Mouse (Mus musculus) CH12.LX (cell line): ENCODE measurements around the gene Kif18a. TPM values are rescaled to one million over a fixed set of nuclear protein-coding genes. Genes with fewer than 3 reads are reported as not detected.

ENCODE experiments used
- DNase-seq: peaks from one replicate; pipeline ENCODE4 v3.0.0-alpha.2; 2013; ENCODE audit errors: extremely low read depth
- H3K27ac ChIP-seq: 2 replicates; pipeline ENCODE4 v1.5.1; 2012; ENCODE audit warnings: low read depth, mild to moderate bottlenecking, control low read depth, moderate library complexity; ENCODE audit not compliant: insufficient read depth
- H3K27me3 ChIP-seq: replicated peaks from 2 replicates; pipeline ENCODE3; 2012; ENCODE audit warnings: inconsistent platforms
- H3K36me3 ChIP-seq, 2 experiments: replicated peaks in 1 of 2; 2 replicates each; pipeline versions ENCODE3 to v1.6.1; 2012; ENCODE audit warnings: inconsistent platforms in 1 of 2, low read length in 1 of 2, mild to moderate bottlenecking in 1 of 2, mixed read lengths in 1 of 2, moderate library complexity in 1 of 2; ENCODE audit not compliant: control insufficient read depth in 1 of 2, insufficient read depth in 1 of 2
- H3K4me1 ChIP-seq, 2 experiments: 2 replicates each; pipeline ENCODE4 v1.6.1; 2012; ENCODE audit warnings: inconsistent platforms in 1 of 2, moderate library complexity in 1 of 2; ENCODE audit not compliant: insufficient read depth in 2 of 2, control insufficient read depth in 1 of 2
- H3K4me2 ChIP-seq: 2 replicates; pipeline ENCODE4 v1.6.1; 2012; ENCODE audit warnings: low read depth, mild to moderate bottlenecking, control low read depth; ENCODE audit not compliant: poor library complexity, insufficient read depth, severe bottlenecking
- H3K4me3 ChIP-seq, 3 experiments: fragments of 150-350 bp in 1 of 3; sonication (generic) in 1 of 3; replicated peaks in 1 of 3; 2 replicates each; pipeline versions ENCODE3 to v1.5.1; 2011 to 2012; ENCODE audit warnings: low read depth in 2 of 3, low read length in 2 of 3, mild to moderate bottlenecking in 2 of 3, moderate library complexity in 2 of 3, control low read depth in 1 of 3, improper control_type of control experiment in 1 of 3, inconsistent platforms in 1 of 3, mixed read lengths in 1 of 3; ENCODE audit not compliant: poor library complexity in 1 of 3
- H3K79me2 ChIP-seq: replicated peaks from 2 replicates; pipeline ENCODE4 v1.6.1; 2012; ENCODE audit warnings: mild to moderate bottlenecking, moderate library complexity; ENCODE audit not compliant: control insufficient read depth, poor library complexity, insufficient read depth, severe bottlenecking; ENCODE audit errors: extremely low read depth
- H3K9ac ChIP-seq: 2 replicates; pipeline ENCODE4 v1.6.1; 2012; ENCODE audit warnings: low read depth, mild to moderate bottlenecking, control low read depth, moderate library complexity; ENCODE audit not compliant: insufficient read depth
- H3K9me3 ChIP-seq: replicated peaks from 2 replicates; pipeline ENCODE3; 2012; ENCODE audit warnings: low read length, inconsistent platforms, mixed read lengths
- BHLHE40 ChIP-seq: IDR thresholded peaks from 2 replicates; pipeline ENCODE4 v1.6.1; 2011; ENCODE audit warnings: mild to moderate bottlenecking, low read depth, low read length, improper control_type of control experiment
- CHD2 ChIP-seq: IDR thresholded peaks from 2 replicates; pipeline ENCODE4 v1.6.1; 2011; ENCODE audit warnings: low read length, improper control_type of control experiment
- CTCF ChIP-seq, 2 experiments: IDR thresholded peaks in 1 of 2; conservative IDR thresholded peaks in 1 of 2; 2 replicates each; pipeline ENCODE4 v1.5.1; 2011 to 2012; ENCODE audit warnings: low read depth in 2 of 2, low read length in 2 of 2, improper control_type of control experiment in 1 of 2, inconsistent platforms in 1 of 2, mild to moderate bottlenecking in 1 of 2, moderate library complexity in 1 of 2
- E2F4 ChIP-seq: IDR thresholded peaks from 2 replicates; pipeline ENCODE4 v1.6.1; 2011; ENCODE audit warnings: low read depth, low read length, improper control_type of control experiment; ENCODE audit not compliant: insufficient replicate concordance
- ELF1 ChIP-seq: IDR thresholded peaks from 2 replicates; pipeline ENCODE4 v1.6.1; 2014; ENCODE audit warnings: low read depth, mild to moderate bottlenecking, inconsistent platforms, low read length, improper control_type of control experiment
- ETS1 ChIP-seq: conservative IDR thresholded peaks from 2 replicates; pipeline ENCODE4 v1.6.1; 2012; ENCODE audit warnings: low read depth, mild to moderate bottlenecking, inconsistent platforms, low read length, improper control_type of control experiment, moderate library complexity
- GABPA ChIP-seq: IDR thresholded peaks from 2 replicates; pipeline ENCODE4 v1.6.1; 2012; ENCODE audit warnings: low read depth, low read length, improper control_type of control experiment, inconsistent platforms; ENCODE audit not compliant: insufficient replicate concordance
- HCFC1 ChIP-seq: IDR thresholded peaks from 2 replicates; pipeline ENCODE4 v1.6.1; 2012; ENCODE audit warnings: low read depth, mild to moderate bottlenecking, inconsistent platforms, low read length, improper control_type of control experiment
- IRF4 ChIP-seq: IDR thresholded peaks from 2 replicates; pipeline ENCODE4 v1.6.1; 2014; ENCODE audit warnings: low read depth, mild to moderate bottlenecking, inconsistent platforms, low read length, improper control_type of control experiment
- JUN ChIP-seq: IDR thresholded peaks from 2 replicates; pipeline ENCODE4 v1.6.1; 2011; ENCODE audit warnings: low read depth, mild to moderate bottlenecking, low read length, improper control_type of control experiment, moderate library complexity; ENCODE audit not compliant: insufficient read depth
- JUND ChIP-seq: conservative IDR thresholded peaks from 2 replicates; pipeline ENCODE4 v1.6.1; 2011; ENCODE audit warnings: low read depth, low read length, improper control_type of control experiment
- KAT2A ChIP-seq: IDR thresholded peaks from 2 replicates; pipeline ENCODE4 v1.6.1; 2012; ENCODE audit warnings: low read length, improper control_type of control experiment, inconsistent platforms; ENCODE audit not compliant: insufficient replicate concordance
- MAFK ChIP-seq: IDR thresholded peaks from 2 replicates; pipeline ENCODE4 v1.6.1; 2011; ENCODE audit warnings: low read length, improper control_type of control experiment; ENCODE audit not compliant: insufficient replicate concordance
- MAX ChIP-seq: IDR thresholded peaks from 2 replicates; pipeline ENCODE4 v1.6.1; 2011; ENCODE audit warnings: low read length, improper control_type of control experiment
- MAZ ChIP-seq: IDR thresholded peaks from 2 replicates; pipeline ENCODE4 v1.6.1; 2012; ENCODE audit warnings: low read depth, mild to moderate bottlenecking, inconsistent platforms, low read length, improper control_type of control experiment, moderate library complexity
- MEF2A ChIP-seq: IDR thresholded peaks from 2 replicates; pipeline ENCODE4 v1.6.1; 2014; ENCODE audit warnings: low read depth, mild to moderate bottlenecking, inconsistent platforms, low read length, improper control_type of control experiment, borderline replicate concordance
- NELFE ChIP-seq: IDR thresholded peaks from 2 replicates; pipeline ENCODE4 v1.6.1; 2011; ENCODE audit warnings: low read depth, low read length, improper control_type of control experiment
- PAX5 ChIP-seq: IDR thresholded peaks from 2 replicates; pipeline ENCODE4 v1.6.1; 2012; ENCODE audit warnings: low read length, inconsistent platforms, mixed read lengths
- POLR2A ChIP-seq: IDR thresholded peaks from 2 replicates; pipeline ENCODE4 v1.6.1; 2011; ENCODE audit warnings: low read depth, mild to moderate bottlenecking, improper control_type of control experiment, low read length
- SIN3A ChIP-seq: IDR thresholded peaks from 2 replicates; pipeline ENCODE4 v1.6.1; 2012; ENCODE audit warnings: low read length, improper control_type of control experiment, inconsistent platforms
- SMC3 ChIP-seq: IDR thresholded peaks from 2 replicates; pipeline ENCODE4 v1.6.1; 2011; ENCODE audit warnings: low read depth, low read length, improper control_type of control experiment
- TBP ChIP-seq: conservative IDR thresholded peaks from 2 replicates; pipeline ENCODE4 v1.6.1; 2011; ENCODE audit warnings: low read depth, low read length, improper control_type of control experiment
- TCF12 ChIP-seq: IDR thresholded peaks from 2 replicates; pipeline ENCODE4 v1.6.1; 2014; ENCODE audit warnings: low read depth, mild to moderate bottlenecking, inconsistent platforms, low read length, improper control_type of control experiment
- UBTF ChIP-seq: IDR thresholded peaks from 2 replicates; pipeline ENCODE4 v1.6.1; 2012; ENCODE audit warnings: low read depth, mild to moderate bottlenecking, inconsistent platforms, low read length, improper control_type of control experiment, moderate library complexity
- USF2 ChIP-seq: conservative IDR thresholded peaks from 2 replicates; pipeline ENCODE4 v1.6.1; 2011; ENCODE audit warnings: low read depth, low read length, improper control_type of control experiment
- ZKSCAN1 ChIP-seq: IDR thresholded peaks from 2 replicates; pipeline ENCODE4 v1.6.1; 2012; ENCODE audit warnings: low read depth, inconsistent platforms, low read length, improper control_type of control experiment, borderline replicate concordance
- ZMIZ1 ChIP-seq: IDR thresholded peaks from 2 replicates; pipeline ENCODE4 v1.6.1; 2012; ENCODE audit warnings: low read depth, mild to moderate bottlenecking, inconsistent platforms, low read length, improper control_type of control experiment
- ZNF384 ChIP-seq: IDR thresholded peaks from 2 replicates; pipeline ENCODE4 v1.6.1; 2012; ENCODE audit warnings: low read depth, low read length, improper control_type of control experiment, inconsistent platforms
- dilution Hi-C: fragments of 300-500 bp; cut with MboI; formaldehyde crosslinking; loops from 2 replicates; pipeline ENCODE4 v1.14.3; 2020; ENCODE audit warnings: low sequenced_read_pairs; ENCODE audit not compliant: extremely low pct_unique_long_range_greater_than_20kb, extremely low pct_ligation_motif_present
- in situ Hi-C: fragments of 300-500 bp; cut with MboI; formaldehyde crosslinking; loops from 3 replicates; pipeline ENCODE4 v1.14.3; 2019; ENCODE audit warnings: low sequenced_read_pairs, low pct_ligation_motif_present, low pct_unique_long_range_greater_than_20kb, mixed read lengths
- polyA plus RNA-seq: library from polyadenylated mRNA; unstranded; fragments of >175 nt; gene quantifications from 2 replicates; pipeline ENCODE4 v1.2.1, GENCODE M21; 2012; ENCODE audit warnings: low read depth; ENCODE audit not compliant: insufficient read length
- total RNA-seq, 2 experiments: library from RNA; depleted of rRNA; stranded (reverse); fragments of 300-350 nt in 1 of 2; fragments of >200 nt in 1 of 2; gene quantifications; 2 replicates each; pipeline ENCODE4 v1.2.3; 2012 to 2014

Gene Kif18a
- total and polyA plus RNA-seq, 3 experiments = 18.9 to 48.4 (median 23.4) TPM

DNA sequence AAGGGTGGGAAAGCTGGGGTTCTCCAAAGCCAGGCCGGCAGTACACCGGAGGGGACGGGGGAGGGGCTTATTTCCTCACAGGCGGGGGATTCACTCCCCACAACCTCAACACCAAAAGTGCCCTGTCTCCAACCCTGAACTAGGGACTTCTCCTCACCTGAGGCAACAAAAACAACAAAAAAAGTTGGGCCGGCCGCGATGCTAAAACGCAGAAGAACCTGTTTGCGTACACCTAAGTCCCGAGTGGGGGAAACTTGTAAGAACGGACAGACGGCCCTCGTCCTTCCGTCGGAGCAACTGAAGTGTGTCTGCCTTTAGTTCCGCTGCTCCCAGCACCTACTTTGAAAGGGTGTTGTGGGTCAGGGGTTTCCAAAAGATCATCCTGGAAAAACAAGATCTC is 2.5 kb upstream of the Kif18a start:
- Histone ChIP-seq H3K36me3 (peaks cover 0 to 2% of the 10 kb centered on the region in 2 experiments), H3K9me3 (no peaks in the 10 kb centered on the region), H3K4me3 (peak overlapping the region; percentile 65 to 74 (median 71)), H3K4me2 (peak overlapping the region; percentile 96; the same call in 1 of the 2 replicates), H3K27ac (no peak overlapping the region), H3K9ac (peak overlapping the region; percentile 84), H3K4me1 (peaks cover 0 to 11% of the 10 kb centered on the region in 2 experiments; a peak in 2 of 4 replicates), H3K79me2 (peaks cover 10% of the 10 kb centered on the region), H3K27me3 (no peaks in the 10 kb centered on the region)
- peak; percentile 71 for DNase-seq
- peak; percentile 73 for TF ChIP-seq NELFE
- TF ChIP-seq E2F4 = no peak; the same call in 1 of the 2 replicates
- TF ChIP-seq ZNF384 = no peak
- TF ChIP-seq SMC3 = no peak; the same call in 1 of the 2 replicates
- peak; percentile 73; the same call in 1 of the 2 replicates for TF ChIP-seq KAT2A
- peak; percentile 74 for TF ChIP-seq POLR2A
- peak; percentile 18; the same call in 1 of the 2 replicates for TF ChIP-seq BHLHE40
- no peak for TF ChIP-seq CTCF (conservative IDR thresholded peaks at IDR 0.05 in 1 of 2, IDR thresholded peaks at IDR 0.05 in 1 of 2; ENCODE audit: low read depth in 2 of 2, low read length in 2 of 2)
- TF ChIP-seq ZMIZ1 = no peak
- peak; percentile 92 for TF ChIP-seq SIN3A
- TF ChIP-seq MAX = no peak
- peak; percentile 43; the same call in 1 of the 2 replicates for TF ChIP-seq IRF4
- TF ChIP-seq MAFK = no peak
- no peak for TF ChIP-seq USF2
- 0 out of 2 replicates have a peak, but pooled peaks have one; percentile 25 for TF ChIP-seq MEF2A
- TF ChIP-seq JUN = no peak
- peak; percentile 85 for TF ChIP-seq TCF12
- TF ChIP-seq CHD2 = peak; percentile 63; the same call in 1 of the 2 replicates
- no peak; the same call in 1 of the 2 replicates for TF ChIP-seq GABPA
- no peak; the same call in none of the 2 replicates for TF ChIP-seq MAZ
- TF ChIP-seq ZKSCAN1 = no peak
- TF ChIP-seq UBTF = no peak
- TF ChIP-seq JUND = no peak
- peak; percentile 69; the same call in 1 of the 2 replicates for TF ChIP-seq ELF1
- TF ChIP-seq ETS1 = no peak
- no peak for TF ChIP-seq PAX5
- TF ChIP-seq TBP = peak; percentile 82
- TF ChIP-seq HCFC1 = peak; percentile 90
- in situ Hi-C loops = no loop called here
- dilution Hi-C loops = no loop called here
